Mouse (Mus musculus) ovary, adult 10 weeks (tissue): ENCODE results near the gene Dbil5. TPM values are rescaled to one million over a fixed set of nuclear protein-coding genes. Genes with fewer than 3 reads are reported as not detected.

ENCODE experiments used
- polyA plus RNA-seq: library from polyadenylated mRNA; stranded (reverse); fragments of 350-450 nt; fragmentation: Illumina TruSeq; extraction: RNeasy Lipid Tissue Mini Kit (QIAGEN cat#74804); gene quantifications from one replicate; pipeline ENCODE4 v1.2.3, GENCODE M21; 2014

The Dbil5 gene
- polyA plus RNA-seq: not detected

DNA sequence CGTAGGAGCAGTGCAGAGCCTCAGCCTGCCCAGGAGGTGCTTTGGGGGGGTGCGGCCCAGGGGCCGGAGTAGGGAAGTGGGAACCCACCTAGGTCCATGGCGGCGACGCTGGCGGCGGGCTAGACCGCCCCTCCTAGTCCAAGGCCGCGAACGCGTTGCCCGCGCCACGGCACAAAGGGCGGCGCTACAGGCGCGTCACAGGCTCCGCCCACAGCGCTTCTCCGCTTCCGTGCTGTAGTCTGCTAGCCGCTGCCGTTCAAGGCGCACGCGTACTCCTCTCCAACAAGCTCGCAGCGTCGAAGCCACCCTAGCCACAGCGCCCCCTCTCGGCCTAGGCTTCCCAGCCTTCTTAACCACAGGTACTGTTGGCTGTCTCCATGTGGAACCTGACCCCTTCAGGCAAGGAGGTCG, at the start of gene Dbil5, which contains the start of gene Gemin4:
TSS of gene Dbil5 (plus strand) at position 219 of the 411 bp plus-strand sequence.
TSS of gene Gemin4 (minus strand) at position 275 of the 411 bp plus-strand sequence.

DNA sequence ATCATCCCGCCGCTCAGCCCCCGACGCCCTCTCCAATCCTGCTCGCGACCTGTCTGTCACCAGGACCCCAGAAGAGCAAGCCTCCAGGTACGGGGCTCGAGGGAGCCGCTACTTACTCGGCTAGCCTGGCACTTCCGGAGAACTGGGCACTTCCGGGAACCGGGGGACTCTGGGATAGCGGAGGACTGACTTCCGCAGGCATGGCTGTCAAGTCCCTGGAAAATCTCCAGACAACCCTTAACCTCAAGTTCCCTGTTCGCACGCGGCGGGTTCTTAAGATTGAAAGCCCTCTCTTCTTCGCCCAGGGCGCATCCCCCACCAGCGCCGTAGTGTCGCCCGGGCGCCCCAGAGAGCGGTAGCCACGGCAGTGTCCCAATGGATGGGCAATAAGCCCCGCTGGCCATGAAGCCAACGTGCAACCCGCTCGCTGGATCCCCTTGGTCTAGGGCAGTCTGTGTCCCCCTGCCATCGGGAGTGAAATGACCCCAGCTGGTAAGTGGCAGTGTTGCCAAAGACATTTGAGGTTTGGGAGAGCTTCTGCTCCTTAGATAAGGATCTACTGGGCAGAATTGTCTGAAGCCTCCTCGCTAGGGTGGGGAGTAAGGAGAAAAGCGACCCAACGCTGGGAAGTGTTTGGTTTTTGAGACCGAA, 37.8 kb upstream of the Dbil5 start, which contains the start of the genes Vps53 and Fam57a:
TSS of gene Vps53 (minus strand) at position 153 of the 651 bp plus-strand sequence.
TSS of gene Fam57a (plus strand) at position 177 of the 651 bp plus-strand sequence.

DNA sequence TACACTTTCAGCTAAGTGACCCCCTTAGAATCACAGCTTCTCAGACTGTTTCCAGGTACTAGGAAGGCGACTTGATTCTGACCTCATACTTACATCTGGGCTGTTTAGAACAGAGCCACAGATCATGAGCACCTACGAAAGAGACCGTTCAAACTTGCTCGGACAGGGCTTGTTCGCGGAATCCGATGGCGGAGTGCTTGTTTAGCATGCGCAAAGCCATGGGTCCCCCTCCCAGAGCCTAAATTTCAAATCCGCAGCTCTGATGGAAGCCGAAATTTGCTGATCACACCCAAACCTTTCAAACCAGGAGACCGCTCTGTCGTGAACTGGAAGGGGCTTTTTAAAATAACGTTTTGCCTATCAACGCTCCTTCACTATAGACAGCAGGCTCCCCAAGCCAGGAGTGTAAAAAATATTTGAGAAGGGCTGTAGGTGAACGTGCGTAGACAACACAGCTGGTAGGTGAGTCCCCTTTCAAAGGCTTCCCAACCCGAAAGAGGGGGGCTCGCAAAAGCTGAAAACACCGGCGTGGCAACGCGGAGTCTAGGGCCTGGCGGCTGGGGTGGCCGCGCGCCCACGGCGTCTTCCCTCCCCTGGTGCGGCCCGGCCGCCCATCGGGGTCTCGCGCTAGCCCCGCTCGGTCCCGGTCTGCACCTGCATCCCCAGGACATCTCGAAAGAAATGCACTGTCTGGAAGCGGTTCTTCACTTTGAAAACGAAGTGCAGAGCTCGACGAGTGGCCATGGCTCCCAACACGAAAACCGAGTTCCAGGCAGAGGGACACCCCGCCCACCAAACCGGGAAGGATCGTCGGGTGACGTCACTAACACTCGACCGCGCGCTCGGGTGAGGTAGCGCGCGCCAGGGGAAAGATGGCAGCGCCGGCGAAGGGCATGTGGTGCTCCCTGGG, 25.7 kb downstream of the Dbil5 start, which contains the start of the genes Mrm3 and Glod4:
TSS of gene Mrm3 (plus strand) at position 815 of the 910 bp plus-strand sequence.
TSS of gene Glod4 (minus strand) at position 825 of the 910 bp plus-strand sequence.

Other genes starting within 250 kb of the Dbil5 start
- gene 1700016K19Rik, start 217.7 kb upstream of the Dbil5 start, polyA plus RNA-seq: 4.2 TPM
- 27.5 TPM for gene Rflnb, start 189.8 kb upstream of the Dbil5 start, polyA plus RNA-seq
- gene Vps53, start 38.0 kb upstream of the Dbil5 start, polyA plus RNA-seq: 37.7 TPM
- 9.0 TPM for gene Fam57a, start 37.9 kb upstream of the Dbil5 start, polyA plus RNA-seq
- 3.9 TPM for gene Gemin4, start 56 bp downstream of the Dbil5 start, polyA plus RNA-seq
- gene Mrm3, start 26.1 kb downstream of the Dbil5 start, polyA plus RNA-seq: 1.3 TPM
- 168 TPM for gene Glod4, start 26.1 kb downstream of the Dbil5 start, polyA plus RNA-seq
- gene Nxn, start 181.5 kb downstream of the Dbil5 start, polyA plus RNA-seq: 9.1 TPM
- gene Timm22, start 189.3 kb downstream of the Dbil5 start, polyA plus RNA-seq: 6.6 TPM